Mouse (Mus musculus): Measurements from ENCODE around the gene Dok7. TPM values are rescaled to one million over a fixed set of nuclear protein-coding genes. Genes with fewer than 3 reads are reported as not detected.

Gene Dok7
- polyA plus RNA-seq, 1 experiment from 2014 or later, result 0.15 TPM

- H3K4me1 ChIP-seq (replicated peaks), result peaks cover 21% of the 10 kb centered on the region
- no peaks in the 10 kb centered on the region for H3K9me3 ChIP-seq (replicated peaks)
- no peak overlapping the region for H3K4me3 ChIP-seq (replicated peaks)
- no peaks in the 10 kb centered on the region for H3K36me3 ChIP-seq (replicated peaks)
- H3K27ac ChIP-seq (replicated peaks), result no peak overlapping the region
- H3K27me3 ChIP-seq, result peaks cover 31% of the 10 kb centered on the region
- no peak overlapping the region for H3K4me2 ChIP-seq
- 20% methylated on average over 3 of the region's 3 CpGs for WGBS (ENCODE audit: insufficient replicate concordance)
- ATAC-seq (ENCODE audit: insufficient read depth), result no peak
- no peak overlapping the region for H3K9ac ChIP-seq
Measured at GRCm38 (mm10) chr5:35117633-35118032, 61.1 kb downstream of the Dok7 start.

GRCm38 (mm10) chr5:35118418-35118817 lies 61.9 kb downstream of the Dok7 start:
- no peak for ATAC-seq (ENCODE audit: insufficient read depth)
- no peak overlapping the region for H3K4me3 ChIP-seq (replicated peaks)
- no peak overlapping the region for H3K27ac ChIP-seq (replicated peaks)
- no peaks in the 10 kb centered on the region for H3K9me3 ChIP-seq (replicated peaks)
- H3K27me3 ChIP-seq, result peaks cover 34% of the 10 kb centered on the region
- no peaks in the 10 kb centered on the region for H3K36me3 ChIP-seq (replicated peaks)
- no peak overlapping the region for H3K9ac ChIP-seq
- peaks cover 21% of the 10 kb centered on the region for H3K4me1 ChIP-seq (replicated peaks)
- no peak overlapping the region for H3K4me2 ChIP-seq
- 79% methylated on average over 2 of the region's 2 CpGs for WGBS (ENCODE audit: insufficient replicate concordance)

- peaks cover 21% of the 10 kb centered on the region for H3K4me1 ChIP-seq (replicated peaks)
- H3K4me3 ChIP-seq (replicated peaks), result no peak overlapping the region
- H3K4me2 ChIP-seq, result no peak overlapping the region
- no peak overlapping the region for H3K27ac ChIP-seq (replicated peaks)
- no peaks in the 10 kb centered on the region for H3K36me3 ChIP-seq (replicated peaks)
- ATAC-seq (ENCODE audit: insufficient read depth), result no peak
- H3K9me3 ChIP-seq (replicated peaks), result no peaks in the 10 kb centered on the region
- peaks cover 39% of the 10 kb centered on the region for H3K27me3 ChIP-seq
- WGBS (ENCODE audit: insufficient replicate concordance), result 64% methylated on average over 8 of the region's 8 CpGs
- no peak overlapping the region for H3K9ac ChIP-seq
Measured at GRCm38 (mm10) chr5:35120024-35120423, 63.5 kb downstream of the Dok7 start.

- Histone ChIP-seq H3K9me3 (replicated peaks) (no peaks in the 10 kb centered on the region), H3K27me3 (peaks cover 23% of the 10 kb centered on the region; the same call in 1 of the 2 replicates), H3K36me3 (replicated peaks) (no peaks in the 10 kb centered on the region), H3K9ac (no peak overlapping the region), H3K4me3 (replicated peaks) (no peak overlapping the region), H3K27ac (replicated peaks) (no peak overlapping the region), H3K4me2 (no peak overlapping the region), H3K4me1 (replicated peaks) (no peaks in the 10 kb centered on the region)
- WGBS (ENCODE audit: insufficient replicate concordance), result 76% methylated on average over 16 of the region's 16 CpGs
- no peak for ATAC-seq (ENCODE audit: insufficient read depth)
Measured at GRCm38 (mm10) chr5:35129208-35129607, 72.6 kb downstream of the Dok7 start.

- no peak overlapping the region for H3K27ac ChIP-seq (replicated peaks)
- H3K9me3 ChIP-seq (replicated peaks), result no peaks in the 10 kb centered on the region
- 73% methylated on average over 7 of the region's 7 CpGs for WGBS (ENCODE audit: insufficient replicate concordance)
- no peak overlapping the region for H3K4me2 ChIP-seq
- no peaks in the 10 kb centered on the region for H3K36me3 ChIP-seq (replicated peaks)
- ATAC-seq (ENCODE audit: insufficient read depth), result no peak
- no peaks in the 10 kb centered on the region for H3K4me1 ChIP-seq (replicated peaks)
- H3K9ac ChIP-seq, result no peak overlapping the region
- H3K4me3 ChIP-seq (replicated peaks), result no peak overlapping the region
- peaks cover 21% of the 10 kb centered on the region; the same call in 1 of the 2 replicates for H3K27me3 ChIP-seq
Measured at GRCm38 (mm10) chr5:35129767-35130191, 73.2 kb downstream of the Dok7 start.

- 17% methylated on average over 1 of the region's 1 CpGs for WGBS (ENCODE audit: insufficient replicate concordance)
Measured at GRCm38 (mm10) chr5:35131237-35131636, 74.7 kb downstream of the Dok7 start.

GRCm38 (mm10) chr5:35131773-35132172 lies 75.2 kb downstream of the Dok7 start:
- Histone ChIP-seq H3K9me3 (replicated peaks) (no peaks in the 10 kb centered on the region), H3K4me1 (replicated peaks) (no peaks in the 10 kb centered on the region), H3K4me2 (no peak overlapping the region), H3K27ac (replicated peaks) (no peak overlapping the region), H3K36me3 (replicated peaks) (no peaks in the 10 kb centered on the region), H3K4me3 (replicated peaks) (no peak overlapping the region), H3K9ac (no peak overlapping the region), H3K27me3 (peaks cover 19% of the 10 kb centered on the region; the same call in 1 of the 2 replicates)
- no peak; the same call in 1 of the 2 replicates for ATAC-seq (ENCODE audit: insufficient read depth)
- 5% methylated on average over 7 of the region's 7 CpGs for WGBS (ENCODE audit: insufficient replicate concordance)

More at GRCm38 (mm10) chr5:35131237-35131636, 74.7 kb downstream of the Dok7 start:
- Histone ChIP-seq H3K4me2 (no peak overlapping the region), H3K27ac (replicated peaks) (no peak overlapping the region), H3K4me3 (replicated peaks) (no peak overlapping the region), H3K4me1 (replicated peaks) (no peaks in the 10 kb centered on the region), H3K27me3 (peaks cover 19% of the 10 kb centered on the region; the same call in 1 of the 2 replicates), H3K9ac (no peak overlapping the region), H3K9me3 (replicated peaks) (no peaks in the 10 kb centered on the region), H3K36me3 (replicated peaks) (no peaks in the 10 kb centered on the region)
- ATAC-seq (ENCODE audit: insufficient read depth), result no peak

- no peak for ATAC-seq (ENCODE audit: insufficient read depth)
- Histone ChIP-seq H3K4me3 (replicated peaks) (no peak overlapping the region), H3K4me1 (replicated peaks) (no peaks in the 10 kb centered on the region), H3K27ac (replicated peaks) (no peak overlapping the region), H3K36me3 (replicated peaks) (no peaks in the 10 kb centered on the region), H3K9ac (no peak overlapping the region), H3K9me3 (replicated peaks) (no peaks in the 10 kb centered on the region), H3K27me3 (peaks cover 19% of the 10 kb centered on the region; the same call in 1 of the 2 replicates), H3K4me2 (no peak overlapping the region)
- 67% methylated on average over 9 of the region's 9 CpGs for WGBS (ENCODE audit: insufficient replicate concordance)
Measured at GRCm38 (mm10) chr5:35132278-35132980, 75.9 kb downstream of the Dok7 start.

GRCm38 (mm10) chr5:35133468-35133867 lies 76.9 kb downstream of the Dok7 start:
- Histone ChIP-seq H3K4me1 (replicated peaks) (no peaks in the 10 kb centered on the region), H3K4me3 (replicated peaks) (no peak overlapping the region), H3K4me2 (no peak overlapping the region), H3K9ac (no peak overlapping the region), H3K27ac (replicated peaks) (no peak overlapping the region), H3K36me3 (replicated peaks) (no peaks in the 10 kb centered on the region), H3K9me3 (replicated peaks) (no peaks in the 10 kb centered on the region), H3K27me3 (peaks cover 19% of the 10 kb centered on the region; the same call in 1 of the 2 replicates)
- 63% methylated on average over 4 of the region's 4 CpGs for WGBS (ENCODE audit: insufficient replicate concordance)
- no peak for ATAC-seq (ENCODE audit: insufficient read depth)

GRCm38 (mm10) chr5:35134286-35134685 lies 77.7 kb downstream of the Dok7 start:
- Histone ChIP-seq H3K4me3 (replicated peaks) (no peak overlapping the region), H3K9me3 (replicated peaks) (no peaks in the 10 kb centered on the region), H3K9ac (no peak overlapping the region), H3K27me3 (peaks cover 19% of the 10 kb centered on the region; the same call in 1 of the 2 replicates), H3K36me3 (replicated peaks) (no peaks in the 10 kb centered on the region), H3K4me2 (no peak overlapping the region), H3K27ac (replicated peaks) (no peak overlapping the region), H3K4me1 (replicated peaks) (no peaks in the 10 kb centered on the region)
- WGBS (ENCODE audit: insufficient replicate concordance), result 51% methylated on average over 3 of the region's 3 CpGs
- ATAC-seq (ENCODE audit: insufficient read depth), result no peak

- H3K9ac ChIP-seq, result no peak overlapping the region
- no peak overlapping the region for H3K27ac ChIP-seq (replicated peaks)
- H3K4me1 ChIP-seq (replicated peaks), result no peaks in the 10 kb centered on the region
- no peaks in the 10 kb centered on the region for H3K9me3 ChIP-seq (replicated peaks)
- 50% methylated on average over 5 of the region's 5 CpGs for WGBS (ENCODE audit: insufficient replicate concordance)
- H3K4me3 ChIP-seq (replicated peaks), result no peak overlapping the region
- H3K27me3 ChIP-seq, result peaks cover 23% of the 10 kb centered on the region
- no peak overlapping the region for H3K4me2 ChIP-seq
- ATAC-seq (ENCODE audit: insufficient read depth), result no peak
- no peaks in the 10 kb centered on the region for H3K36me3 ChIP-seq (replicated peaks)
Measured at GRCm38 (mm10) chr5:35135903-35136302, 79.3 kb downstream of the Dok7 start.

Measured in liver, embryonic 15.5 days (tissue).